Mouse (Mus musculus): ENCODE data around the gene Arxes2.
A peak's percentile ranks its signal among the peaks of the same experiment; 100 is the strongest.
"Not testable (repeated sequence)": the region's sequence is repeated elsewhere in the genome, so short reads cannot be mapped to it uniquely, and the experiment has no call there.

The Arxes2 gene

DNA sequence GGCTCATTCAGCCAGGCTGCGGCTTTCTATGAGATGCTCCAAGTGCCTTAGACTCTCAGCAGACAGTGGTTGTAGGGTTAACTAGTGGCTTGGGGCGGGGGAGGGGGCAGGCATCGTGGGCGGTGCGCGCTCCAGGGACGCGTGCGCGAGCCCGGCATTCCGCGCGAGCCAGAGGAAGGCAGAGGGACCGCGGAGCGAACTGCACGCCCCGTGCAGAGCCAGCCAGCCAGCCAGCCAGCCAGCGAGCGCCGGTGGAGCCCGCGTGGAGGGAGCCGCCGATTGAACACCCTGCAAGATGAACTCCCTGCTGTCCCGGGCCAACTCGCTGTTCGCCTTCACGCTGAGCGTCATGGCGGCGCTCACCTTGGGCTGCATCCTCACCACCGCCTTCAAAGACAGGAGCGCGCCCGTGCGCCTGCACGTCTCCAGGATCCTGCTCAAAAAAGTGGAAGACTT lies at the start of gene Arxes2:
Gene Arxes2 (plus strand): TSS at position 161 of the 456 bp plus-strand sequence.
- not testable (repeated sequence) for DNase-seq (ENCODE audit: low spot score)

GRCm38 (mm10) chrX:135948699-135949437 lies 44.8 kb upstream of the Arxes2 start:
- no peak for DNase-seq (ENCODE audit: low spot score)

DNA sequence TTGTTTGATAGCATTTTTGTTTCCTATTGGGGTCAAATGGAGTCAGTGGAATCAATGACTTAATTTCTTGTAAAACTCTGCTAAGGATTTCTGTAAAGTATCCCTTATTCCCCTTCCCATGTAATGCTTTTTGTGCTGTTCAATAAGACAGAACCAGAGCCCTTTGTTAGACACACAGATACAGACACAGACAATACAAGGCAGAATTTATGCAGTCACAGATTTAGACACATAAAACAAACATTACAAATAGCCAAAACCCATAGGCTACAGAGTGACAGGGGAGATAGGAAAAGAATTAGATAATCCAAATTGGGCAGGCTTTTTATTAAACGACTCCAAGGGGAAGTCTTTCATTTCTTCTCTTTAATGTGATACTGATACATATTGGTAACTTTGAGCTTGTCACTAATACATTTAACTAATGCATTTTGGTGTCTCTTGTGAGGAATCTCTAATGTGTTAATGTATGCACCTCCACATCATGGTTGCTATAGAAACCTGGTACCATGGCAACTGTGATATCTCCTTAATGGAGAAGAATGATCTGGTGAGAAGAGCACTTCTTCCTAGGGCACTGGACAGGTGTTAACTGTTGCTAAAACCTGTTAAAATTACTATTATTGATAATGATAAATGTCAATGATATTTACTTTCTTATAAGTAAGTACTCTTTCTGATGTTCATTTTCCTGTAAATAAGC lies 36.5 kb upstream of the Arxes2 start:
- no peak for DNase-seq (ENCODE audit: low spot score)

DNA sequence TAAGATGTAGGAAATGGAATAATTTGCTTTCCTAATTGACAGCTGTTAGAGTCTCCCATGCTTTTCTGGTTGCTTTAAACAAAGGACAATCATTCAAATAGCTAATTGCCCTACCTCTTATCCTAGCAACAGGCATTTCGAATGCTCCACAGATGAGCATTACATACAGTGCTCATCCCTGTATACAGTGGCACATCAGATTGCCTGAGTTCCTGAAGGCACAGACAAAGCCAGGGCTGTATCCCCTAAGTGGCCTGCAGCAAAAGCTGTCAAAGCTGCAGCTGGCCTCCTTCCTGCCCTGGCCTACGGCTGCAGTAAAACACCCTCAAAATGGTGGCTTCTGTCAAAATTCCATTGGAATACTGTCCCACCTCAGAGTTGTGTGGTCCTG lies 35.9 kb upstream of the Arxes2 start:
- no peak for DNase-seq (ENCODE audit: low spot score)

DNA sequence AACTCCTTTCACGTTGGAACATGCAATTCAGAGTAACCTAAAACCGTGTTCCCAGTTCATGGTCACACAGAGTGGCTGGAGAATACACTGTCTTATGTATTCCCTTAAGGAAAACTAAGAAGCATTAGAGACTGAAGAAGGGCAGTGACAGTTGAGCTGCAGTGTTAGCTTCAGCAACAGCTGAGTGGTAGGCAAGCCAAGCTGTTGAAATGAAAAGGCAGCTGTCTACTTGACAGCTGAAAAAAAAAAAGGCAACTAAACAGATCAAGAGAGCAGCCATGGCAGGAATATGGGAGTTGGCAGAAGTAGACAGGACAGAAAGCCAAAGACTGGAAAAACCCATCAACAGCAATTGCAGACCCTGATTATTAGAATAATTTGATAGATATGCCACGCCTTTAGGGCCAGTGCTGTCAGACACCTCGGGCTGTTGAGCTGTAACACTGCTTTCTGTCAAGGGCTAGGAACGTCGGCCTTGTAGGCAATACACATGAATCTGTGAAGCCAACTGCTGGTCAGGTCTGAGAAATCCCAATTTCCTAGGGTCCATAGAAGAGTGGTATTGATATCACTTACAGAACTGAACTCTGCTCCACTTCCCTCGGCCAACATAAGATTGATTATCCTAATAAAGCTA lies 34.9 kb upstream of the Arxes2 start:
- no peak for DNase-seq (ENCODE audit: low spot score)

GRCm38 (mm10) chrX:135959536-135959935 lies 34.1 kb upstream of the Arxes2 start:
- no peak for DNase-seq (ENCODE audit: low spot score)

- DNase-seq (ENCODE audit: low spot score) = no peak
Observed at GRCm38 (mm10) chrX:135962342-135962741, 31.3 kb upstream of the Arxes2 start.

DNA sequence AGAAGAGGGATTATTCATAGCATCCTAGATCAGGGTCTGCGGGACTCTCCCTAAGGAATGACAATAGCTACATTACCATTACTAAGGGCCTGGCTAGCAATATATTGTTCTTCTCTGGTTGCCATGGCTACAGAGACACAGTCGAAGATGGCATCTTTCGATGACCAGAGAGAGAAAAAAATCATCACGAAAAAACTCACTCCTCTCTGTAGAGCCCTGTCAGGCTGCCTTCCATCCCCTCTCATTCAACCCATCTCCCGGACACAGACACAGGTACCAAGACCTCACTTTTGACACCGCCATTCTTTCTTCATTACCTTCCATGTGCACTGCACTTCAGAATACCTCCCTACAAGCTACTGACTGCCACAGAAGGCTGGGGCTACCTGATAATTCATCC lies 30.5 kb upstream of the Arxes2 start:
- no peak for DNase-seq (ENCODE audit: low spot score)

GRCm38 (mm10) chrX:135963629-135964028 lies 30.0 kb upstream of the Arxes2 start:
- no peak for DNase-seq (ENCODE audit: low spot score)

GRCm38 (mm10) chrX:135973597-135974423 lies 19.8 kb upstream of the Arxes2 start:
- DNase-seq (ENCODE audit: low spot score) = no peak

GRCm38 (mm10) chrX:135974424-135975225 lies 19.0 kb upstream of the Arxes2 start:
- no peak for DNase-seq (ENCODE audit: low spot score)

DNA sequence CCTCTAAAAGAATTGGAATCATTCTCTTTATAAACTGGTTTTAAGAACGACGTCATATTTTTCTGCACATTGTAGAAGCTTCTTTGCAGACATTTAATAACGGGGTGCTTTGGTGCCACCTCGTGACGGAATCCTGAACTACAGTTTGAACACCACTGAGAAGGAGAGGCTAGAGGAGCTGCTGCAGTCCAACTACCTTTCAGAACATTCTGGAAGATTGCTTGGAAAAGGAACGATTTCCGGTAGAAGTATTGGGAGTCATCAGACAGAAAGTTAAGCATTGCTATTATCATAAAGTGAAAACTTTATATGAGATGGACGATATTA lies 18.4 kb upstream of the Arxes2 start:
- DNase-seq (ENCODE audit: low spot score) = peak; percentile 49

DNA sequence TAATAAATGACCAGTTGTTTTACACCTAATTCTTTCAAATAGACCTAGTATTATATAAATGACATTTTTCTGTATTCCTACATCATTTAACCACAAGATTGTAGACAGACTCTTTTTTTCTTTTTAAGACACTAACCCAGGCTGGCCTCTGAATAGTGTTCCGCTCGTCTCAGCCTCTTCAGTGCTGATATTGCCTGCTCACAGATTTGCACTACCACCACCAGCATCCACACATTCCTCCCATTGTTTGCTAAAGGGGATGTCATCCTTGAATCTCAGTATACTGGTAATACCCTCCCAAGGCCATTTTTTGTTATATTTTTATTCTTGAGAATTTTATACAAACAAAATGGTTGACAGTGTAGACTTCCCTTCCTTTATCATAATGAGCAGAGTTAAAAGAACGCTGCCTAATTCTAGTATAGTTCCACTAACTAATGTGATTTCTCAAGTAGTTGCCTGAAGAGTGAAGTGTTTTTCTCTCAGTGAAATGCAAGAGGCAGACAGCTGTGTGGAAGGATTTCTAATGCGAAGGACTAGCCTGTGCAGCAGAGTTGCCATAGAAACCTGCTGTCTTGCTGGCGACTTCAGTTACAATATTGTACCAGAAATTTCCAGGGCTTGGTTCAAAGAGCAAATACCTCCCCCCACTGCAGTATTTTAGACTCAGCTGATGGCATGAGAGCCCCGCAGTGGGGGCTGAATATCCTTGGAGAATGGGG lies 8.9 kb upstream of the Arxes2 start:
- no peak for DNase-seq (ENCODE audit: low spot score)

GRCm38 (mm10) chrX:135986267-135986666 lies 7.4 kb upstream of the Arxes2 start:
- DNase-seq (ENCODE audit: low spot score) = no peak

GRCm38 (mm10) chrX:135990661-135991060 lies 3.0 kb upstream of the Arxes2 start:
- DNase-seq (ENCODE audit: low spot score) = no peak

- DNase-seq (ENCODE audit: low spot score) = not testable (repeated sequence)
Observed at GRCm38 (mm10) chrX:135993192-135993594, 431 bp upstream of the Arxes2 start.

DNA sequence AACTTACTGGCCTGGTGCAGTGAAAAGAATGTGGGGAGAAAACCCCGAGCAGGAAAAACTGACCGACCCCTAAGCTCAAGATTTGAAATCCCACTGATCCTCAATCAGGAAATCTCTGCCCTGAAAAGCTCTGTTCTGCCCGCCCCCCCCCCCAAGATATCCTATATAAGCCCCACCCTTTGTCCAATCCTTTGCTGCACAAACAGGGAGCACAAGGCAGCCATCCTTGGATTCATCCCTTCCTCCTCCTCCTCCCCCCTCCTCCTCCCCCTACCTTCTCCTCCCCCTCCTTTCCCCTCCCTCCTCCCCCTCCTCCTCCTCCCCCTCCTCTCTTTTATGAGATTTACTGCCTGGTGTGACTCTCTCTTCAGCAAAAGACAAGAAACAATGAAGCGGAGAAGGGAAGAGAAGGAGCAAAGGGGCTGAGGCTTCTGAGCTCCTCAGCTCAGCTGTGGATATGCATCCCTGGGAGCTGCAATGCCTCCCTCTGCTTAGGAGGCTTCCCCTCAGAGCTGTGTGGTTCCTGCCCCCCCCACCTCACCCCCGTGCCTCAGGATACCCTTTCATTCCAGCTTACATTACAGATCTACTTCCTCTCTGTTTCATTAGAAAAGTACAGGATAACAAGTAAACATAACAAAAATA lies 13.7 kb downstream of the Arxes2 start:
- DNase-seq (ENCODE audit: low spot score) = no peak

DNA sequence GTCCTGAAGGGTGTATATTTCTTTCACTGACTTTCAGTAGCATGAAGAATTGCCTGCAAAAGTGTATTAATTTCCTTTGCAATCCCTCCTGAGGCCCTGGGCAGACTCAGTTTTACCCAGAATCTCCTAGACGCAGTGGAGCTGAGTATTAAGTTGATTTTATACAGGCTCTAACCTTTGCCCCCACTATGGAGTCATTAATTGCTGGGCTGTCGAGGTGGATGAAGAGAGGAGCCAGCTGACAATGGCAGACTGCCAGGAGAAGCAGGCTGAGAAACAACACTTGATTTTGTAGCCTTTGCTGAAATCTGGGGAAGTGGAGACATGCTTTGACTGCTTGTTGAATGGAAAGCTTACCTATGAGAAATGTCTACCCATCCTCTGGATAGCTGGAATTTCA lies 20.8 kb downstream of the Arxes2 start:
- no peak for DNase-seq (ENCODE audit: low spot score)

DNA sequence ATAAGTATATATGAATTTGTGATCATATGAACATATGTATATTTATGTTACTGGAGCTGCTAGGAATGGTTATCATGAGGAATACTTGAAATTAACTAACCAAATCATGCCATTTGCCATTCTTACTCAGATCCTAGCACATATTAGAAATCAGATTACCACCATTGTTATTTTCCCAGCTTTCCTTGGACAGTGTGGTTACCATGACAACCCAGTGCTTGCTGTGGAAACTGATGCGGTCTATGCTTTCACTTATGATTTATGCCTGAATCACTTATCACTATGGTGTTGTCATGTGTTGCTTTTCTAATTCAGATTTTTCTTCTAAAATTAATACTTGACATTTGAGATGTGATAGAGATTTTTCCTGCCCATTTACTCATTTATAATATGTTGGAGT lies 36.7 kb downstream of the Arxes2 start:
- DNase-seq (ENCODE audit: low spot score) = no peak

Measured in ovary, postnatal 10 days (tissue).